Mouse (Mus musculus) liver, postnatal 0 days (tissue): ENCODE results near the gene Gm44596.

ENCODE experiments used
- CTCF ChIP-seq: sonication (generic); IDR thresholded peaks from 2 replicates; pipeline ENCODE4 v1.5.1; 2016; ENCODE audit warnings: antibody characterized with exemption, low read depth
- EP300 ChIP-seq: IDR thresholded peaks from 2 replicates; pipeline ENCODE4 v1.6.1; 2016; ENCODE audit warnings: antibody characterized with exemption, low read depth, mild to moderate bottlenecking

GRCm38 (mm10) chr6:128349711-128350110 is 25.6 kb upstream of the Gm44596 start:
- TF ChIP-seq CTCF, result no peak
- no peak for TF ChIP-seq EP300
